Mouse (Mus musculus) kidney, embryonic 15.5 days (tissue): ENCODE measurements at regions not wholly inside any gene's neighbourhood (a gene's known extent, or its start where the extent isn't known, plus 50 kb on each side); places are given as distances from the start of the nearest gene placed in this dataset.

Experiments
- ATAC-seq: fragments of 200-750 bp; cut with Nextera tagmentation; replicated peaks from 2 replicates; pipeline ENCODE4 v1.8.0; 2017; ENCODE audit warnings: moderate TSS enrichment; ENCODE audit not compliant: low FRiP score
- H3K27ac ChIP-seq: fragments of 300-500 bp; sonication (generic); 2 replicates; pipeline ENCODE4 v1.5.1; 2015; ENCODE audit warnings: mild to moderate bottlenecking, inconsistent platforms
- H3K27me3 ChIP-seq: fragments of 300-500 bp; sonication (generic); 2 replicates; pipeline ENCODE4 v1.6.1; 2015; ENCODE audit warnings: inconsistent platforms
- H3K36me3 ChIP-seq: fragments of 300-500 bp; sonication (generic); 2 replicates; pipeline ENCODE4 v1.6.1; 2015; ENCODE audit warnings: inconsistent platforms
- H3K4me1 ChIP-seq: fragments of 300-500 bp; sonication (generic); 2 replicates; pipeline ENCODE4 v1.6.1; 2015; ENCODE audit warnings: inconsistent platforms
- H3K4me2 ChIP-seq: fragments of 300-500 bp; sonication (generic); 2 replicates; pipeline ENCODE4 v1.6.1; 2015; ENCODE audit warnings: moderate library complexity, mild to moderate bottlenecking, inconsistent platforms
- H3K4me3 ChIP-seq: fragments of 300-500 bp; sonication (generic); replicated peaks from 2 replicates; pipeline ENCODE4 v1.5.1; 2015; ENCODE audit warnings: mild to moderate bottlenecking, inconsistent platforms
- H3K9ac ChIP-seq: fragments of 300-500 bp; sonication (generic); 2 replicates; pipeline ENCODE4 v1.6.1; 2015; ENCODE audit warnings: mild to moderate bottlenecking, inconsistent platforms
- H3K9me3 ChIP-seq: fragments of 300-500 bp; sonication (generic); replicated peaks from 2 replicates; pipeline ENCODE4 v1.6.1; 2016; ENCODE audit warnings: inconsistent platforms
- WGBS: fragments of 180-500 bp; shearing (Covaris S2); methylation state at CpG from one replicate; pipeline ENCODE4 v1.1.7; 2015; ENCODE audit warnings: mixed read lengths; 5-methylcytosine and 5-hydroxymethylcytosine counted together

DNA sequence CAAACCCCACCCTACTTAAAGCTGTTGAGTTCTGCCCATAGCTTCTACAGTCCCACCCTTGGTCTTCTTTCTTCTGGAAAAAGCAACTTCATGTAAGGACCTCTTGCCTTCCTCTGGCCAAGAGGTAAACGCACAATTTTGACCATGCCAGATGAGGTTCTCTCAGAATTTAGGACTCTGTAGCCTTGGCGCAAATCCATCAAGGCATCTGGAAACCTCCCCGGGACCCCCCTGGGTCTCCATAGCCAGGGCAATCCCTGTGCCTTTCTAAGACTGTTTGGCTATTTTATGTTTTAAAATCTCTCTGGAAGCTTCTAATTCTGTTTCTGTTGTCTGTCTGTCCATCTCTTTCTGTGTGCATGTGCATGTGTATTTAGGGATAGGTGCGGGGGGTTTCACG is 110.3 kb downstream of the 2410131K14Rik start:
- H3K27ac ChIP-seq, result peak overlapping the region; percentile 15; the same call in 1 of the 2 replicates

DNA sequence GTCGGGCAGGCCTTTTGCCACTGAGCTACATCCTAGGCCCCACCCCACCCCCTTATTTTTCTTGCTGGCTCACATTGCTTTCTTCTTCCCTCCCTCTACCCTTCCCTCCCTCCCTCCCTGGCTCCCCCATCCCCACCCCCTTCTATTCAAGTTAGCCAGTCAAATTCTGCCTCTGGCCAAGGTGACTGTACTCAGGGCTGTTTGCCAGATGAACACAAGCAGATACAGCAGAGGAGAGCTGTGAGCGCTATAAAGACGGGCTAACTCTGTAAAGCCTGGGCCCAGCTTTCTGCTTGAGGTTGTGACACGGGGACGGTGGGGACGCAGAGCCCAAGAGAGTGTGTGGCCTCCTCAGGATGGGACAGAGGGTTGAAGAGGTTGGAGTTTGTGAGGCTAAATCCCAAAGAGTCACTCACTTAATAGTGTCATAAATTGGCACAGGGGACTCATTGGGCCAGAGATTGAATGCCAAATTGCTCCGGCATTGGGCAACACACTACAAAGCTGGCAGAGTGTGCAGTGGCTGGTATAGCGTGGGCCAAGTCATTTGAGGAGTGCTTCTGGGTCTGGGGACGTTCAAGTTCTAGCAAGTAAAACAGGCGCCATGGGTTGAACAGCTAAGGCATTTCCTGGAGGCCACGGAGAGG is 110.8 kb downstream of the 2410131K14Rik start:
- no peak overlapping the region for H3K4me3 ChIP-seq
- no peaks in the 10 kb centered on the region for H3K36me3 ChIP-seq
- no peak overlapping the region for H3K4me2 ChIP-seq
- H3K9me3 ChIP-seq, result no peaks in the 10 kb centered on the region
- H3K4me1 ChIP-seq, result peaks cover 36% of the 10 kb centered on the region
- no peak for ATAC-seq
- H3K27ac ChIP-seq, result no peak overlapping the region
- WGBS, result 57% methylated on average over 11 of the region's 11 CpGs
- H3K27me3 ChIP-seq, result peaks cover 6% of the 10 kb centered on the region; the same call in 1 of the 2 replicates
- H3K9ac ChIP-seq, result no peak overlapping the region

More for the DNA sequence above, 110.3 kb downstream of the 2410131K14Rik start:
- 62% methylated on average over 5 of the region's 5 CpGs for WGBS
- H3K9ac ChIP-seq, result no peak overlapping the region
- no peak for ATAC-seq
- no peaks in the 10 kb centered on the region for H3K9me3 ChIP-seq
- peaks cover 36% of the 10 kb centered on the region for H3K4me1 ChIP-seq
- no peak overlapping the region for H3K4me2 ChIP-seq
- H3K36me3 ChIP-seq, result no peaks in the 10 kb centered on the region
- H3K27me3 ChIP-seq, result 0 out of 2 replicates have a peak, but pooled peaks cover under 1% of the 10 kb centered on the region
- H3K4me3 ChIP-seq, result no peak overlapping the region

DNA sequence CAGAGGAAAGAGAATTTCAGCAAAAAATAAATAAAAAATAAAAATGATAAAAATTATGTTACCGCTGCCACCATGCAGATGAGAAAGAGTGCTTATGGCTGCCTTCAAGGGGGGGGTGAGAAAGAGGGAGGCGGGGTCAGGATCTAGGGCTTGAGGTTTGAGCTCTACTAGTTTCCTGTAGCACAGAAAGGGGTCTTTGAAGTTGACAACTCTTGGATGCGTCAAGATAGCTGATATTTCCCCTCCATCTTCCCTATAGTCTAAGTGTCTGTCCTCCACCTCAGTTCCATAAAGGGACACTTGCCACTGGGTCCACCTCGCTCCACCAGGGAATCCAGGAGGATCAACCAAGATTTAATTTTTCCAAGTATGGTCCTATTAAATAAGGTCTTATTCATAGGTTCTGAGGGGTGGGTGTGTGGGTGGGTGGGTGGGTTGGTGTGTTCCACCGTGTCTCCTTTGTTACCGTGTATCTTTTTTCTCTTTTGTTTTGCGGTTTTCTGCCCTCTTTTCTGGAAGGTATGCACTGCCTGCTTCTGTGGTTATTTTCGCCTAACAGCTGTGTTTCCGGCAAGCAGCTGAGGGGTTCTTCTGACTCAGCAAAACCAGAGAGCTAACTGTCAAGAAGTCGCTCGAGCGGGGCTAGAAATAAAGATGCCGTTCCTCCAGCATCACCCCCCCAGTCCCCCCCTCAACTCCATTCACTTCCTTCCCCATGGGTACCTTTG is 114.8 kb downstream of the 2410131K14Rik start:
- Histone ChIP-seq H3K9ac (no peak overlapping the region), H3K4me3 (no peak overlapping the region), H3K27me3 (peaks cover 24% of the 10 kb centered on the region), H3K4me2 (no peak overlapping the region), H3K36me3 (no peaks in the 10 kb centered on the region), H3K27ac (no peak overlapping the region), H3K9me3 (no peaks in the 10 kb centered on the region), H3K4me1 (peaks cover 24% of the 10 kb centered on the region)
- 47% methylated on average over 13 of the region's 13 CpGs for WGBS
- no peak for ATAC-seq

DNA sequence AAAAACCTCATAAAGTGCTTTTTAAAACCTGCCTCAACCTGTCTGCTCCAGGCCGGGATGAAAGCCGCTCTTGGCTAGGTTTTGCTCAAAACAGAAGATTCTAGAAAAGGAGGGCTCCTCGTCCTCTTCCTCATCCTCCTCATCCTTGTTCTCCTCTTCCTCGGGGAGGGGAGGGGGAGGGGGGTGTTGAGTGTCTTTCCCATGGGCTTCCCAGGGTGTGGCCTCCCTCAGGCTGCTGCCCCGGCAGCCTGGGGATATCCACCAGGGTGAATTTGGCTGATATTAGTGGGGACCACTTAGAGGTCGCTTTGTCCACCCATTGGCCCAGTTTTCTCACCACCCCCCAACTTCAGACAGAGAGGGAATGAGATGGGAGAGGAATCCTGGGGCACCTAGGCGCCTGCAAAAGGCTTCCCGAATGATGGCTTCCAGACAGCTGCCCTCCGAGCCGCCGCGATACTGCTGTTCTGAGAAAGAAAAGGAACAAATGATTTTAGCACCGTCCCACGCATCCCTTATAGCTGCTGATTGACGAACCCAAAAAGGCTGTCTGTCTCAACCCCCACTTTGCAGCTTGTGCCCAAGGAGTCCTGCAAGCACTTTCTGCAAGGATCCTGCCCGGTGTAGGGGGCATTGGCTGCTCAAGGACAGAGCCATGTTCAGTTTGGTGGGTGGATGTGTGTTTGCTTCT is 115.5 kb downstream of the 2410131K14Rik start:
- no peaks in the 10 kb centered on the region for H3K9me3 ChIP-seq
- no peak overlapping the region for H3K27ac ChIP-seq
- ATAC-seq, result no peak
- WGBS, result 76% methylated on average over 16 of the region's 16 CpGs
- H3K4me3 ChIP-seq, result no peak overlapping the region
- H3K4me2 ChIP-seq, result no peak overlapping the region
- H3K9ac ChIP-seq, result no peak overlapping the region
- peaks cover 24% of the 10 kb centered on the region for H3K27me3 ChIP-seq
- H3K36me3 ChIP-seq, result no peaks in the 10 kb centered on the region
- peaks cover 20% of the 10 kb centered on the region for H3K4me1 ChIP-seq

DNA sequence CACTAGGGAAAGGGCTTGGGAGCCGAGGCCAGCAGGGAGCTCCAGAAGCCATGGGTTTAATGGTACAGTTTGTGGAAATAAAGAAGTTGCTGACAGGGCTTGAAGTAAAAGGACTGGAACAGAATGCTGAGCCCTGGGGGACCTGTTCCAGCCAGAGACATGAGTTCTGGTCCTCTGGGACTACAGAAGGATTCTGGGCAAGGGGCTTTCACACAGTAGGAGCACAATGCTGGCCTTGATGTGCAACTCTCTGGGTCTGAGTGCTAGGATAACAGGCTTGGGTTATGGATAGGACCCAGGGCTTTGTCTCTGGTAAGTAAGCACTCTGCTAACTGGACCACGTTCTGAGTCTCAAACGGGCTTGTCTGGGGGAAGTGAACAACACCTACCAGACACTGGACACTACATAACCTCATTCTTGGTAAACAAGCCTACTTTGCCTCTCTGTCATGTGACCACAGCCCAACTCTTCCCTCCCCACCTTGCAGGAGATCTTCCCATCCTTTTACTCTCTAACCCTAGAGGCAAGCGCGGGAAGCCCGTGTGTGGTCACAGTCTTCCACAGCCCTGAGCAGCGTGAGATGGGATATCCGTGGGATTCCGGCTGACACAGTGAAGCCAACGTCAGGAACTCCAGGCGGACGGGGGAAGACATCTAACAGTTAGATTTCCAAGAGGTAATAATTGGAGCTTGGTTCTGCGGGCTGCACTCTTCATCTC is 116.3 kb downstream of the 2410131K14Rik start:
- H3K4me2 ChIP-seq, result no peak overlapping the region
- H3K27ac ChIP-seq, result no peak overlapping the region
- no peaks in the 10 kb centered on the region for H3K9me3 ChIP-seq
- 79% methylated on average over 13 of the region's 13 CpGs for WGBS
- H3K27me3 ChIP-seq, result peaks cover 24% of the 10 kb centered on the region
- no peak overlapping the region for H3K9ac ChIP-seq
- peaks cover 14% of the 10 kb centered on the region for H3K4me1 ChIP-seq
- no peaks in the 10 kb centered on the region for H3K36me3 ChIP-seq
- no peak for ATAC-seq
- H3K4me3 ChIP-seq, result no peak overlapping the region

DNA sequence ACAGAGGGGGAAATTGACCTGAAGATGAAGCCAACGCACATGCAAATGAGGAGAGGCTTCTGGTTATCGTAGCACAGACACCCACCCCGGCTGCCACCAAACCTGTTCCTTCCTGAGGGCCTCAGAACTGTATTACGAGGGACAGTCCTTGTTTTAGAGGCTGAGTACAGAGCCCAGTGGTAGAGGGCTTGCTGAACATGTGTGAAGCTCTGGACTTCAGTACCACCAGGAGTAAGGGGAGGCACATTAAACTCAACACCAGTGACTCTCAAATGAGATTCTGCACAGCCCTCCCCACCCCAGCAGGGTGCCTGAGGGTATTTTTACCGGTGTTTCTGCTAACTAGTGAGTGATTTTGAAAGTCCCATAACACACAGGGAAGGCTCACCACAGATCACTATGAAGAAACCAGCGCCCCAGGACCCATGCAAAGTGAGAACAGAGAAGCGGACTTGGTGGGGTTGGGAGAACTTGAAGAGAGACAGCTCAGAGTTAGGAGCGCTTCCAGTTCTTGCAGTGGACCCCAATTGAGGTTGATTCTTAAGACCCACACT is 116.9 kb downstream of the 2410131K14Rik start:
- Histone ChIP-seq H3K36me3 (no peaks in the 10 kb centered on the region), H3K9me3 (no peaks in the 10 kb centered on the region), H3K27ac (no peak overlapping the region), H3K9ac (no peak overlapping the region), H3K4me2 (no peak overlapping the region), H3K4me1 (peaks cover 14% of the 10 kb centered on the region), H3K4me3 (no peak overlapping the region), H3K27me3 (peaks cover 24% of the 10 kb centered on the region)
- WGBS, result 85% methylated on average over 8 of the region's 8 CpGs
- no peak for ATAC-seq

DNA sequence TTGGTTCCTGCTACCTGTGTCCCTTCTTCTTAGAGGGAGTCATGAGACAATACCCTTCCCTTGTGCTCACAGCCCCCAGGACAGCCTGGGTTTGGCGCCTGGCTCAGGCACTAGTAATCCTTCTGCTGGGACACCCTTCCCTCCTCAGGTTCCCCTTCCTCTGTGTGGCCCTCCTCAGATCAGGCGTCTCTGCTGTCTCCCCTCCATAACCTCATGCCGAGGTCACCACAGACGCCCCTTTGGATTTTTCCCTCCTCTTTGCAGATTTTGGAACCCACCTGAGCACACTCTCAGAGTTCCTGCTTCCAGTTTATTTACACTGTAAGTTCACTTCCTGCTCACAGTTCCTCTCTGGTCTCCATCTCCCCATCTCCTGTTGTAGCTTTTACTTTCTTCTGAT is 117.7 kb downstream of the 2410131K14Rik start:
- Histone ChIP-seq H3K9ac (no peak overlapping the region), H3K4me3 (no peak overlapping the region), H3K4me1 (peaks cover 14% of the 10 kb centered on the region), H3K4me2 (no peak overlapping the region), H3K36me3 (no peaks in the 10 kb centered on the region), H3K27ac (no peak overlapping the region), H3K9me3 (no peaks in the 10 kb centered on the region), H3K27me3 (peaks cover 24% of the 10 kb centered on the region)
- 57% methylated on average over 4 of the region's 4 CpGs for WGBS
- ATAC-seq, result no peak

DNA sequence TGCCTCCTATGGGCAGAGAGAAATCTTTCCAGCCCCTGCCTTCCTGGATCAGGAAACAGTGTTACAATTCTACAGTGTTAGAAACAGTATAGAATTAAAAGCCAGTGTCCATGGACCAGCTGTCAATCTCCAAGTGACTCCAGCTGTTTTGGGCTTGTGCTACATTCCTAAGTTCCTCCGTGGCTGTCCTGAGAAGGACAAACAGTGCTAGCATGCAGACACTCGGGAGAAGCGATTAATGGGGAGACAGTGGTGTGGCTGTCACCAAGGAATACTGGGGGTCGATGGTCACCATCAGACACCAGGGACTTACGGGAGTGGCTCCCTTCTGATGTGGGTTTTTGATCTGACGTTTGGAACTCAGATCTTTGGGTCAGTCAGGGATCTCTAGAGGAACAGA is 118.1 kb downstream of the 2410131K14Rik start:
- Histone ChIP-seq H3K27me3 (peaks cover 24% of the 10 kb centered on the region), H3K9ac (no peak overlapping the region), H3K4me3 (no peak overlapping the region), H3K36me3 (no peaks in the 10 kb centered on the region), H3K4me1 (peaks cover 14% of the 10 kb centered on the region), H3K27ac (no peak overlapping the region), H3K9me3 (no peaks in the 10 kb centered on the region), H3K4me2 (no peak overlapping the region)
- ATAC-seq, result no peak
- 59% methylated on average over 6 of the region's 6 CpGs for WGBS

DNA sequence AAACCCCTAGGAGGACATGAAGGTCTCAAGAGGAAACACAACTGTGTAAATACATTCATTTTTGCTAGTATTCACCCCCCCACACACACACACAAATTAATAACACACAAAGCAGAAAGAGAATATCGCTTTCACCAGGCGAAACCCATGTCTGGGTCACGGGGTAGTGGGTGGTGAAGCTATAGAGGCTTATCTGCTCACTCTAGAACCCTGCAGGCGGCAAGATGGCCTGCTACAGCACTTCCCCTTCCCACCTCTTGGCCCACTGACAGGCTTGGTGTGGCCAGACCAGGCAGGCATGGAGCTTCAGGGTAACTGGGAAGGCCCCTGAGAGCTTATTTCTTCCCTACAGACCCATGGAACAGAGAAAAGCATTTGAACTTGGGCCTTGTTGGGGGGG is 119.6 kb downstream of the 2410131K14Rik start:
- no peak overlapping the region for H3K27ac ChIP-seq
- H3K9me3 ChIP-seq, result no peaks in the 10 kb centered on the region
- H3K4me3 ChIP-seq, result no peak overlapping the region
- H3K9ac ChIP-seq, result no peak overlapping the region
- no peak for ATAC-seq
- peaks cover 11% of the 10 kb centered on the region for H3K4me1 ChIP-seq
- no peak overlapping the region for H3K4me2 ChIP-seq
- peaks cover 24% of the 10 kb centered on the region for H3K27me3 ChIP-seq
- 92% methylated on average over 4 of the region's 4 CpGs for WGBS
- H3K36me3 ChIP-seq, result no peaks in the 10 kb centered on the region

DNA sequence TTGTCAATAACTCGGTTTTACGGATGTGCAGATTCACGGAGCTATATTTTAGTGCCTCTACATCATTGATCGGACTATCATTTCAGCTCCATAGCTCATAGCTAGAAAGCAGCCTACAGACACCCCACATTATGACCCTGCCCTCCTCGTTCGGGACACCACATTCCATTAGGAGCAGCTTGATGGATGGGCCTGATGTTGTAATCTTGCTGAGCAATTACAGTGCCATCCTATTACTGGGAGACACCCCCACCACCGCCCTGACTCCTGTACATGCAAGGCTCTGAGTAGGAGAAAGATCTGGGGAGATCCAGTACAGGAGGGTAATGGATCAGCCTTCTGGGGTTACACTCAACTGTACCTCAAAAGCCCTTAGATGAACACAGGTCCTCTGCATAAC is 120.2 kb downstream of the 2410131K14Rik start:
- 68% methylated on average over 7 of the region's 7 CpGs for WGBS
- Histone ChIP-seq H3K9ac (no peak overlapping the region), H3K9me3 (no peaks in the 10 kb centered on the region), H3K36me3 (no peaks in the 10 kb centered on the region), H3K27me3 (peaks cover 23% of the 10 kb centered on the region), H3K4me1 (peaks cover 10% of the 10 kb centered on the region), H3K4me3 (no peak overlapping the region), H3K4me2 (no peak overlapping the region), H3K27ac (no peak overlapping the region)
- ATAC-seq, result no peak

DNA sequence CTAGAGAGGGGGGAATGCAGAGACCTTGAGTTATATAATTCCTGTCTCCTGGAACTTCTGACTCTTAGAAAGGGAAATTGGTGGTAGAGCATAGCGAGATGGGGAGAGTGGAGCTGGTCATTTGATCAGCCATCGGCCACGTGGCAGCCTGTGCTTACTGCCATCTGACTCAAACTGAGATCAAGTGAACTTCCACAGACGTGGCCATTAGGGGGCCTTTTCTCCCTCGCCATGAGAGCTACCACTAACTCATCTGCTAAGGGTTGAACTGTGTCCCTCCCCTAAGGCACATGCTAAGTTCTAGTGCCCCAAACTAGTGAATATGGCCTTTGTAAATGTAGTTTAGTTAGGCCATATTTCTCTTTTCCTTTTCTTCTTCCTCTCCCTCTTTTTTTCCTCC is 120.6 kb downstream of the 2410131K14Rik start:
- H3K4me1 ChIP-seq, result peaks cover 10% of the 10 kb centered on the region
- 10% methylated on average over 5 of the region's 5 CpGs for WGBS
- H3K36me3 ChIP-seq, result no peaks in the 10 kb centered on the region
- no peaks in the 10 kb centered on the region for H3K9me3 ChIP-seq
- no peak overlapping the region for H3K4me3 ChIP-seq
- peaks cover 19% of the 10 kb centered on the region for H3K27me3 ChIP-seq
- no peak overlapping the region for H3K4me2 ChIP-seq
- no peak overlapping the region for H3K27ac ChIP-seq
- no peak for ATAC-seq
- H3K9ac ChIP-seq, result no peak overlapping the region
